Mouse (Mus musculus): Measurements from ENCODE around the gene C130079G13Rik.
A peak's percentile ranks its signal among the peaks of the same experiment; 100 is the strongest.
"Not testable (repeated sequence)": the region's sequence is repeated elsewhere in the genome, so short reads cannot be mapped to it uniquely, and the experiment has no call there.

C130079G13Rik gene

GRCm38 (mm10) chr3:59924914-59925313, at the start of gene C130079G13Rik:
TSS of gene C130079G13Rik (plus strand) at chr3:59925214.
- DNase-seq (ENCODE audit: low spot score) = no peak

- not testable (repeated sequence) for DNase-seq (ENCODE audit: low spot score)
Measured at GRCm38 (mm10) chr3:59877601-59878000, 47.4 kb upstream of the C130079G13Rik start.

GRCm38 (mm10) chr3:59879801-59880554, 45.0 kb upstream of the C130079G13Rik start:
- DNase-seq (ENCODE audit: low spot score) = not testable (repeated sequence)

- peak; percentile 66 for DNase-seq (ENCODE audit: low spot score)
Measured at GRCm38 (mm10) chr3:59893276-59893675, 31.7 kb upstream of the C130079G13Rik start.

- no peak for DNase-seq (ENCODE audit: low spot score)
Measured at GRCm38 (mm10) chr3:59934621-59935020, 9.6 kb downstream of the C130079G13Rik start.

- no peak for DNase-seq (ENCODE audit: low spot score)
Measured at GRCm38 (mm10) chr3:59947294-59947950, 22.4 kb downstream of the C130079G13Rik start.

GRCm38 (mm10) chr3:59970891-59971290, 45.9 kb downstream of the C130079G13Rik start:
- no peak for DNase-seq (ENCODE audit: low spot score)

- DNase-seq (ENCODE audit: low spot score) = no peak
Measured at GRCm38 (mm10) chr3:59974591-59974990, 49.6 kb downstream of the C130079G13Rik start.

Data from adipocyte (in vitro differentiated cells).